In the genomic region with DNA sequence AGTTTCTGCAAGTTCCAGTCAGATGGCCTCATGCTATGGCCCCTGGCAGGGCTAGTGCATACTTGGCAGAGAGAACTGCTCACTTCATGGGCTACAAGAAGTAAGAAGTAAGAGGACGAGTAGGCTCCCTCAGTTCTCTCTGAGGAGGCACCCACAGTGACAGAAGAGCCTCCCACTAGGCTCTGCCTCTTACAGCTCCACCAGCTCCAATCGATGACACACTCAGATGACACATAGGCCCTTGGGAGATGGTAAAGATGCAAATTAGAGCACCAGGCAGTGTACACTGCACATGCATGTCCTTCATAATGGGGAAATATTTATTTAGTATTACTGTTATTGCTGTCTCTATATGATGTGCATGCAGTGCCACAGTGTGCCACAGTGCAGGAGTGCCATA, we compare ENCODE assay signal across 17 mouse cellular contexts.
"Had no signal": no experiment of that assay in that cellular context is flagged by ENCODE, and none has a peak within 500 bp of the region (broad histone marks: within the 10 kb centered on the region; RNA-seq: fewer than 3 reads in every experiment).

No protein-coding gene starts in this region.

- DNase-seq: kidney, adult 8-10 months; kidney, postnatal 25 days; lung, embryonic 14.5 days; lung, postnatal 10 days; retina, postnatal 1 day; right cerebral cortex, postnatal 4 days; spleen, adult 18-20 months; thymus, adult 18-20 months; thymus, postnatal 14 days had no signal

- ATAC-seq: intestine, postnatal 0 days; liver, embryonic 12.5 days had no signal

- H3K4me3 ChIP-seq: left cerebral cortex, adult 2 months; limb, embryonic 15.5 days; liver, embryonic 12.5 days; myocyte; neural tube, embryonic 15.5 days had no signal

- H3K27me3 ChIP-seq: limb, embryonic 15.5 days; neural tube, embryonic 15.5 days had no signal

- H3K4me2 ChIP-seq: limb, embryonic 15.5 days; liver, embryonic 12.5 days; lung, embryonic 14.5 days; midbrain, embryonic 11.5 days; neural tube, embryonic 15.5 days had no signal

- H3K27ac ChIP-seq: left cerebral cortex, adult 2 months; limb, embryonic 15.5 days; liver, embryonic 12.5 days; macrophage; neural tube, embryonic 15.5 days had no signal

- H3K36me3 ChIP-seq: limb, embryonic 15.5 days; liver, embryonic 12.5 days; neural tube, embryonic 15.5 days had no signal

- H3K9me3 ChIP-seq: limb, embryonic 15.5 days; liver, embryonic 12.5 days; neural tube, embryonic 15.5 days had no signal

- H3K4me1 ChIP-seq: liver, embryonic 12.5 days had no signal

- H3K9ac ChIP-seq: limb, embryonic 15.5 days; liver, embryonic 12.5 days; lung, embryonic 14.5 days; neural tube, embryonic 15.5 days had no signal
